Mouse (Mus musculus) heart, postnatal 4 days (tissue): ENCODE measurements around the gene Sidt1. TPM values are rescaled to one million over a fixed set of nuclear protein-coding genes. Genes with fewer than 3 reads are reported as not detected.

ENCODE experiments used
- DNase-seq: peaks from one replicate; pipeline ENCODE4 v3.0.0; 2021
- total RNA-seq, 2 experiments: library from RNA; stranded (reverse); gene quantifications; 2 replicates each; pipeline ENCODE4 v1.2.3; 2021

The Sidt1 gene
- under 1 TPM; 0.21 to 0.25 TPM for total RNA-seq

DNA sequence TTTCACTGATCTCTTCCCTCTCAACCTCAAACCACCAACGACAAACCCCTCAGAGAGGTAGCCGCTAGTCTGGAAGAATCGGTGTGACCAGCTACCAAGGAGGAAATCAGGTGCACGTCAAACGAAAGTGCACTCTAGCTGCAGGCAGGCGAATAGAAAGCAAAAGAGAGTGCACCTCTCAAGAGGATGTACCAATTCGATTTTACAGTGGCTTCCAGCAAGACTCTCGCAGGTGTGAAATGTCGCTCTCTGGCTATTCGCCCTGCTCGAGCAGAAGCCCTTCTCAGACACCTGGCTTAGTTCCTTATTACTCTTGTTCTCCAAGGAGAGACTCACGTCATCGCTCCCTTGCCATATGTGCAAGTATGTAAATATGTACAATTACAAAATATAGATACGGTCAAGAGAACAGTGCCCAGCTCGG lies at the start of gene Sidt1:
Gene Sidt1, minus strand, starts transcription at position 336 of the 424 bp plus-strand sequence.
- no peak for DNase-seq

DNA sequence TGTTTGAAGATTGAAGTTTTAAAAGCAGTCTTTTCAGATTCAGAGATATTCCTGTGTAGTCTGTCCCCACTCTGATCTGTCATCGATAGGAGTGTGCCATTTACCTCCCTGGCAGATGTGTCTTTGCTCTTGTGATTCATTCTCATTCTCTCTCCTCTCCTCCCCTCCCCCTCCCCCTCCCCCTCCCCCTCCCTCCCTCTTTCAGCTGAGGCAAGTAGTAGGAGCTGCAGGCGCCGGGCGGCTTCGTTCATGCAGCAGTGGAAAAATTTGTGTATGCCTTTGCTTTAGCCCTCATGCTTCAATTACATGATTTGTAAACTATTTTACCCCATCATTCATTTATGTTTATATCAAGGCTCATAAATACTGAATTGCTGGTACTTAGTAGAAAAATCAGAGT lies 48.6 kb upstream of the Sidt1 start:
- DNase-seq, result no peak

DNA sequence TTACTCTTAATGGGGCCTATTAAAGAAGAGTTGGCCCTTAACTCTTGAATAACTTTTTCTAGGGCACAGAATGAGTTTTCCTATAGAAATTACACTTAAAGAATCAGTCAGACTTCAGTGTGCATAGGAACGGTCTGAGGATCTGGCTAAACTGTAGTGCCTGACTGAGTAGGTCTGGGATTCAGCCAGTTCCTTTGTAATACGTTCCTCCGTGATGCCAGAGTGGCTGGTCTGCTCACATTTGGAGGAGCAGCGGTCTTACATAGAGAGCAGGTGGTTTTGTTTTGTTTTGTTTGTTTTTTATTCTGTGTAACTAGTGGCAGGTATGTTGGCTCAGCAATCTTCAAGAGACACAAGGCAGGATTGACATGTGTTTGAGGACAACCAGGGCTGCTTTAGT lies 47.0 kb upstream of the Sidt1 start:
- DNase-seq, result no peak

DNA sequence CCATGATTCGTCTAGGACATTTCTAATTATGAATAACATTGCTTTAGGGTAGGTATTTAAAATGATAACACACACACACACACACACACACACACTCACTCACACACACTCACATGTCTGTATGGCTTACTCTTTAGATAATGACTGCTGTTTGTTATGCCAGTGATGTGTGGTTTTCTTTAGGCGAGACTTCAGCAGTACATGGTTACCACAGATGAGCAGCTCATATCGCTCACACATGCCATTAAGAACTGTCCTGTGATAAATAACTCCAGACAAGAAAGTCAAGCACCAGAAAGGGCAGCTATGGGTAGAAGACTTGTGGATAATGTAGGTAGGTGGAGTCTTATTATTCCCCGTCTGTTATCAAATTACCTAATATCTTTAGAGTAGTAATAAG lies 42.5 kb upstream of the Sidt1 start:
- no peak for DNase-seq

DNA sequence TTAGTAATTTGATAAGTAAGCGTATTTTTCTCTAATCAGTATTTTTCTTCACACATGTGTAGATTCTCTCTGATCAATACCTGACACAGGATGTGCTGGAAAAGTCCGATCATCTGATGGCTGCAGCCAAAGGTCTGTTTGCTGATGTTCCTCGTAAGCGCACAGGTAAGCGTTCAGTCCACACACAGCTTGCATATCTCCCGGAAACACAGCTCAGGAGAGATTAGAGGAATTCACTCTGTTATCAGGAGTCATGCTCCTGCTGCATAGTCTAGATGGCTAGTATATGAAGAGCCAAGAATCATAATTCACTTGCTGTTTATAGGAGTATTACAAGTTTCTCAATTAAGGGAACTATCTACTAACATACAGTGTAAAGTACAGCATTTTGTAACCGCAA lies 32.5 kb upstream of the Sidt1 start:
- DNase-seq, result no peak

DNA sequence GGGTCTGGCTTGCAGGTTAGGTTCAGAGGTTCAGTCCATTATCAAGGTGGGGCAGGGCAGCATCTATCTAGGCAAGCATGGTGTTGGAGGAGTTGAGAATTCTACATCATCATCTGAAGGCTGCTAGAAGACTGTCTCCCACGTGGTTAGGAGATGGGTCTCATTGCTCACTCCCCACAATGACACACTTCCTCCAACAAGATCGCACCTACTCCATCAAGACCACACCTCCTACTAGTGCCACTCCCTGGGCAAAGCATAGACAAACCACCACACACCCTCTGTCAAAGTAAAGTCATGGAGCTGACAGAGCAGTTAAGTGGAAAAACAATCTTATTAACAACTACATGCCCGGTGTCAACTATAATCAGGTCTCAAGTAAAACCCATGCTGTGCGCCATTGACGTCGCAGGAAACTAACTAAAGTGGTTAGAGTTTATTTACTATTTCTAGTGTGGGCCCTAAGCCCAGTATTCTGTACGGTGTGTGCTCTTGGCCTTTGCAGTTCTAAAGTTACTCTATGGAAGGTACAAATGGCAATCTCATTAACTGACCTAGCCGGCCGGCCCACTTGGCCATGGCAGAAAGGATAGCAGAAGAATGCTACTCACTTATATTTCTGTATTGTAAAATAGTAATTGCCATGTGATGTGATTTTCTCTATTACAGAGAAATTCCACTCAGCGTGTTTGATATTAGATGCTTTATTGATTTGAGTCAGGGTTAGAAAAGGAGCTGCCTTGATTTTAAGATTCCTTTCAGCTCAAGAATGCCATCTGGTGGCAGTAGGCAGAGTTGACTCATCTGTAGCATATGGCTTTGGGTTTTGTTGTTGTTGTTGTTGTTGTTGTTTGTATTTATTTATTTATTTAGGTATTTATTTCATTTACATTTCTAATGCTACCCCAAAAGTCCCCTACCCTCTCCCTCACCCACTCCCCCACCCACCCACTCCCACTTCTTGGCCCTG lies 29.2 kb upstream of the Sidt1 start:
- DNase-seq, result peak; percentile 32

DNA sequence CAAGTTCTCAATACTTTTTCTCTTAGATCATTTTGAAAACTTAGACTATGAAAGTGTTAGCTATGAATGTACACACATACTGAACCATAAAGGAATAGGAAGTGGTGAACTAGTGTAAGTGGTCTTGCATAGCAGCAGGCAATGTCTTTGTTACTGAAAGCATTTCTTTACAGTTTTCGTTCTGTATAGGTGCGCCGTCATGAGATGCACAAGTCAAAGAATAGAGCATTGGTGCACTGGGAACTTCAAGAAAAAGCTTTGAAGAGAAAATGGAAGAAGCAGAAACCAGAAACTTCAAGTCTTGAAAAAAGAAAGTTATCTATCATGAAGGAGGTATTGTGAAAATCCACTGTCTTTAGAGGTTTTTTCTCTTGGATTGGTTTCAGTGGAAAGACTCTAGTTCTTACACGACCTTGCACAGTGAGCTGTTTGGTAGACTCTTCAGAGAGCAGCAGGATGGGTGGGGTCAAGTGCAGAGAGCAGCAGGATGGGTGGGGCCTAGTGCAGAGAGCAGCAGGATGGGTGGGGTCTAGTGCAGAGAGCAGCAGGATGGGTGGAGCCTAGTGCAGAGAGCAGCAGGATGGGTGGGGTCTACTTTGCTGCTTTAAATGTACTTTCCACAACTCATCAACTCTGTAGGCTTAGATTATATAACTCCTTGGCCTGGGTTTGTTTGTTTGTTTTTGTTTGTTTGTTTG lies 24.7 kb upstream of the Sidt1 start:
- peak; percentile 43 for DNase-seq

DNA sequence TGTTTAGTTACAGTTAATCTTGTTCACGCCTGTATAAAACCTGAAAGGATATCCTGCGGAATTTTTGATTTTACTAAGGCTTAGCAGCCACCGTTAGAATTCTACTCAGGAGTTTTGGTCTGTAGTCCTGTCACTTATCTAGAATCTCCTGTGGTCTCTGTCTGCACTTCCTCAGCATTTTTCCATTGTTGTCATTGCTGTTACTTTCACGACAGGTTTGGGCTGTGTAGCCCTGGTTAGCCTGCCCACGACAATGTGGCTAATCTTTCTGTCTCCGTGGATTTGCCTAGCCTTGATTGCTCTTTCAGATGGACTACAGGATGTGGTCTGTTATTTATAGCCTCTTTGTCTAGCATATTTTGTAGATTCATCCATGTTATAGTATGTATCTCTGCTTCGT lies 23.3 kb upstream of the Sidt1 start:
- DNase-seq, result no peak

DNA sequence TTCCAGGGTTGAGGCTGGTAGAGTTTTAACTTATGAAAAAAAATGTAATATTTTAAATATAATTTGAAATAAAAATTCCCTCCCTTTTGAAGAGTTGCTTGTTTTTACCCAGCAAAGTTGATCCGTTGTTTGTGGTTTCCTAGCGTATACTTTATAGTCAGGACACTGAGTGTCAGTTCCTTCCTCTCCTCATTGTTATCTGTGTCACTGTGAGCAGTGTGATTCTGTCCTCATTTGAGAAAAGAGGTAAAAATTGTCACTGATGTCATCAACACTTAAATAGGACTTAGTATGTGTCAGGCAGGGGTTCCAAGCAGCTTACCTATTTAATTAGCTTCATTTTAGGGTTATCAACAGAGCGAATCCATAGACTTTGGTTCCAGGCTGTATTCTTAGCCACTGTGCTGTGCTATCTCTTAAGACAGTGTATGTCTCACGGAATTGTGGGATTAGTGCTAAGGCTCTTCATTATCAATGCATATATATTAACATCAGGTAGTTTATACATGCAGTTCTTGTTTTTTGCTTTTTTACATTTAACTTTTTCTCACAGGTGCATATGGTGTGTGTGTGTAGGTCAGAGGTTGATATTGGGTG lies 16.9 kb upstream of the Sidt1 start:
- no peak for DNase-seq

DNA sequence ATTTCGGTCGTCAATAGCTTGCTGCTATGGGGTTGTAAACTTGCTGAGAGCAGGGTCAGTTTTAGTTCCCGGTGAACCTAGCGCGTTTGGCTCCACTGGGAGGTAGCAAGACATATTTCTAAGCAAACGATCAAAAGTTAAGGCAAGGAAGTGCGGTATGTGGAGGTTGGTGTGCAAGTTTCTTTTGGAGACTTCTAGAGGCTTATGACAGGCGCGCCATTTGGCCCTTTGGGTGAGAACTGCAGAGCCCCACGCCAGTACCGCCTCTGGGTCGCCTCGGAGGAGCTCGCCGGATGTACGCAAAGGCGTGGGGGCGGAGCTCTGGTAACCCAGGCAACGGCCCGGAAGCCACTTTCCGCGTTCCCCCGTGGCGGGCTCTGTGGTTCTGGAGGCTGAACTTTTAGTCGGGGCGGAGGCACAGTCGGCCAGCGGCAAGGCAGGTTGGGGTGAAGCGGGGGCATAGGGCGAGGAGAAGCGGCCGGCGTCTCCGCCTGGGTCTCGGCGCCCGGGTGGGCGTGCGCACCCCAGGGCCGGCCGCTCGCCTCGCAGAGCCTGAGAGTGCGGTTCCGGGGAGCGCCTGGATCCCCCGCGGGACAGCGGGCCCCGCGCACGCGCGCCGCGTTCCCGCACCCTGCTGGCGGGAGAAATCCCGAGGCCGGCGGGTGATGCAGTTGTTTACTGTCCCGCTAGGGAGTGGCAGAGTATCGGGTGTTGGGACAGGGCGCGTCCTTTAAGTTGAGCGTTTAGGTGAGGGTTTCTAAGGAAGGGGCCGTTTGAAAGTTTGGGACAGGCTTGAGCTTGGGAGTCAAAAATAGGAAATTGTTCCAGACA lies 14.3 kb upstream of the Sidt1 start, which contains the start of gene Spice1:
Gene Spice1, plus strand, starts transcription at position 51 of the 831 bp plus-strand sequence.
- peak; percentile 96 for DNase-seq

DNA sequence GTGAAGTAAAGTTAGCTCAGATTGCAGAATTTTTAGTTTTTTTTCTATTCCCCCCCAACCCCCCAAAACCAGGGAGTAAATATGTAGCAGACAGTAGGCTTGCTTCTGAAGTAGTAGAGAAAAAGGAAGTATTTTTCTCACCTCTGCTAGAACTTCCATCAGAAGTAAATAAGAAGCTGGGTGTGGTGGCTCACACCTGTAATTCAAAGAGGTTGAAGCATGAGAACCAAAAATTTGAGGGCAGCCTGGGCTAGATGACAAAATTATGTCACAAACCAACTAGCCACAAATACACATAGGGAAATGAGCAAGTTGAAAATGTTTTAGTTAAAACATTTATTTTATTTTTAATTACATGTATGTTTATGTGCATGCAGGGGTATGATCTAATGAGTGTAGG lies 4.5 kb upstream of the Sidt1 start:
- DNase-seq, result no peak

DNA sequence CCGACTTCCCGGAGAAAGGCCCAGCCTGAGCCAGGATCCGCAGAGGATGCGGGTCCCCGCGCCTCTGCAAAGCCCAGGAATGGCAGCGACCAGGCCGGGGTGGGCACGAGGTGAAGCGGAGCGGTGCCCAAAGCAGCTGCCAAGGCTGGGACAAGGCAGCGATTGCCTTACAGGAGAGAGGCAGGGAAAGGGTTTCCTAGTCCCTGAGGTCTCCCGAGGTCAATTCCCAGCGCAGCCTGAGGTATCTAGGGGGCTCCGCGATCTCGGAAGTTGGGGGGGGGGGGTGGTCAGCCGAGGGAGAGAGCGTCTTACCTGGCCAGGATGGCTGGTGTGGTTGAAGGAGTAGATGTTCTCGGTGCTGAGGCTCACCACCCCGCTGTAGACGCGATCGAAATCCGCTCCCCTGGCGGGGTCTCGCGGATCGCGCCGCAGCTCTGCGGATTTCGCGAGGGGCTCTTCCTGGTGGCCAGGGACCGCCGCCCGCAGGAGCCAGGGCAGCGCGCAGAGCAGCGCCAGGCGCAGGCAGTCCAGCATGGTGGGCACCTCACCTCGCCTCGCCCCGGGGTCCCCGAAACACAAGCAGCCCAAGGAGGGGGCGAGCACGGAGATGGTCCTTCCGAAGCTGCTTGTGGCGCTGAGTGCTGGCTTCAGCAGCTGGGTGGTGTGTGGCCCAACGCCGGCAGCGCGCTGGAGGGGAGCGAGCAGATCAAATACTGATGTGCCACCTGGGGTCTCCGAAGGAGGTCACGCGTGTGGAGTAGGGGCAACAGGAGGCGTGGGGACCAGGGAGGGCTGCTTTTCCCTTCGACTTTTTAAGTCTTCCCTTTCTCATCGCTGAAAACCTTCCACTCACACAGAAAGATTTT lies 768 bp downstream of the Sidt1 start:
- peak; percentile 24 for DNase-seq

DNA sequence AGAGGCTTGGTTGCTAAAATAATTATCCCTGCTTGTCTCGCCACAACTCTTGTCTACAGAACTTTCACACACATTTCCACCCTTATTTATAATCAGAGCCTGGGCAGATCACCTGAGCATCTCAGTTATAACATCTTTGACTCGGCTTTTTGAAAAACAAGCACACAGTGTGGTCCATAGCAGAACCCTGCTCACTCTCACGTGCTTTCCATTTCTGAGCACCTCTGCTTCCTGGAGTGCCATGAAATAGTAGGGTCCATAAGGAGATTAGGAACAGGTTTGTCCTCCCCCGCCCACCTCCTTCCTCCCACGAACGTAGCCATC lies 1.4 kb downstream of the Sidt1 start:
- DNase-seq, result no peak

DNA sequence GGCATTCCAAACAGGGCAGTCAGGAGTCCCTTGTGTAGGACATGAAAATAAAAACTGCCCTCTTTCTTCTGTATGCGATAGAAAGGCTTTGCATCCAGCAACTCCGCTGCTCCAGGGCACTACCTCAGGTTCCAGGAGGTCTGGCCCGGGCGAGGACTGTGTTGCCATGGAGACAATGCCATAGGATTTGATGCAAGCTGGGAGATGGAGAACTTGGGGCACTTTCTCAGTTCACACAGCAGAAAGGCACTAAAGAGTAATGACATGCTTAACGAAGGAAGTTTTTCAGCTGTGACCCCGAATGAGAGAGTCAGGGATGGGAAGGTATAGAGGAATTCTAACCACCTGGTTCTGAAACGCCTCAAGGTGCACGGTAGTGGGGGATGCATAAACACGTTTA lies 1.8 kb downstream of the Sidt1 start:
- no peak for DNase-seq

DNA sequence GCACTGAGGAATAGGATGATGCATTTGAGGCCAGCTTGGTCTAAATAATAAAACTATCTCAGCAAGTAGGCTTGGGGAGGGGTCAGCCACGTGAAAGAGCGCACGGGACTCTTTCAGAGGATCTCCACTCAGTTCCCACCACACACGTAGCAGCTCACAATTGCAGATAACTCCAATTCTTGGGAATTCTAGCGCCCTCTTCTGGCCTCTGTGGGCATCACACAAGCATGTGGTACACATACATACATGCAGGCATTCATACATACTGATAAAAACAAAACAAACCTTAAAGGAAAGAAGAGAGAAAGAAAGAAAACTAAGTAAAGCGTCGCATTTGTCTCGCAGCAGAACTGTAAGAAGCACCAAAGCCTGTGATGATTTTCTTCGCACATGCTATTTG lies 2.3 kb downstream of the Sidt1 start:
- no peak for DNase-seq

DNA sequence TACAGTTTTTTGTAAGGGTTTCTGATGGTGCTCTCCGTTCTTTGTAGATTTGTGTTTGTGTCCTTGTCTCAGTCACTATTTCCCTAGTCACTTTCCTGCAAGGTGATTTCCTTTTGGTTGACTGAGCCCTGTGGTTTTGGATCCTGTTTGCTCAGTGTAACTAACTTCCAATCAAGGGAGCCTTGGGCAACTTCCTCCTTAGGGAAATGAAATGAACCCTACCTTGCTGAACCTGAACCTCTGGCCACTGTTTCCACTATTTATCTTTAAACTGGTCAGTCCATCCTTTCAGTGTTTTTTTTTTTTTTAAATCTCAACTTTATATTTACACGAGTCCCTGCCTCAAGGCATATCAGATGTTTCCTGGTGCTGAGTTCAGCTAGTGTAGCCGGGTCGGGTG lies 4.4 kb downstream of the Sidt1 start:
- DNase-seq, result no peak

DNA sequence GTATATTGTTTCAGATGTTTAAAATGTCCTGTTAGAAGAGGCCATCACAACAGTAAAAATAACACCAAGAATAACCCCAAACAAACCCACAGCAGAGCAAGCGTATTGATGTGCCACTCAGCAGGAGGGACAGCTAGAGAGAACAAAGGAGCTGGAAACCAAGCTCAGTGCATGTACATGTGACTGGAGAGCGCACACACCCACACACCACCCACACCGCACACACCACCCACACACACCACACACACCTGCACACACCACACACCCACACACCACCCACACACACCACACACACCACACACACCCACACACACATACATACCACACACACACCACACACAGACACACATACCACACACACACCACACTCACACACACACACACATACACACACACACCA lies 12.8 kb downstream of the Sidt1 start:
- no peak for DNase-seq

DNA sequence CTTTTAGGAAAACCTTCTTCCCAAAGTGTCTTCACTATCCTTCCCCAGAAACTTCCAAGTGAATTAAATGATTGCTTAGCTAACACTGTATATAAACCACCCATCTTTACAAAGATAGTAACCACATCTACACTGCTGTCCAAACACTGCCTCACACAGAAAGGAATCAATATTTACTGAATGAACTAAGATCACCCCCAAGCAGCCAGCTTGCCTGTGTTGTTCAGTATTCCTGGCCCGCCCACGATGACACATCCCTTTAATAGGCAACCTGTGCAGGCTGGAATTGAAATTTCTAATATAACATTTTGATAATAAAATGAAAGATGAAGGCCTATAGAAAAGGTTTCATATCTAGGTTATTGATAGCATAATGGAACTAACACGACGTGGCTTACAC lies 16.6 kb downstream of the Sidt1 start:
- DNase-seq, result no peak

DNA sequence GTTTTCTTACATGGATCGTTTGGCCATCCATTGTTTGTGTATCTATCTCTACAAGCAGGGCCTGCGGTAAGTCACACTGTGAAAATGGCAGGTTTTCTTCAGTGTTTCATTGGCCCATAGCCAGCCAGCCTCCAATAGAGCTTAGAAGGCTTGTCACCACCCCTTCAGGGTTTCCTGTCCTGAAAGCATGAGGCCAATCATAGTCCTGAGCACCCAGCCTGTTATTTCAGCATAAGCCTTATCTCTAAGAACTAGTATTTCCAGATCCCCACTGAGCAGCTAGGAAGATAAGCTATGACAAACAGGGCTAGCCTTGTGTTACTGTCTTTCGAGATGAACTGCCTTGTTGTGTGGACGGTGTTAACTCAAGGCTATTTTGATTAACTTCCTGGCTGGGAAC lies 19.6 kb downstream of the Sidt1 start:
- DNase-seq, result peak; percentile 21

DNA sequence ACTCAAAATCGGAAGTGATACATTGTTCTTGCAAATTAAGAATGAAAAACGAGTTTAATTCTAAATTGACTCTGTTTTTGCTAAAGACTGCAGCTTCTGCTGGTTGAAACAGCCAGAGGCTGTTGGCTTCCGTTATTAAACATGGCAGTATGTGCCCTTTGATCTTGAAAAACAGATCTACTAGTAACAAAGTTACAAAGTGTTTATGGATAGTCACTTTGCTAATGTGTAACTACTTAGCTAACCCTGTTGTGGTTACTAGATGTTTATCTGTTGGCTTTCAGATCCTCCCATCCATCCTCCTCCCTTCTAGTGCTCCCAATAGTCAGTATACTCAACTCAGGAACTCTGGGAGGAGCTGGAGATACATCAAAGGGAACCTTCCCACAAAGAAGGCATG lies 27.4 kb downstream of the Sidt1 start:
- DNase-seq, result no peak

DNA sequence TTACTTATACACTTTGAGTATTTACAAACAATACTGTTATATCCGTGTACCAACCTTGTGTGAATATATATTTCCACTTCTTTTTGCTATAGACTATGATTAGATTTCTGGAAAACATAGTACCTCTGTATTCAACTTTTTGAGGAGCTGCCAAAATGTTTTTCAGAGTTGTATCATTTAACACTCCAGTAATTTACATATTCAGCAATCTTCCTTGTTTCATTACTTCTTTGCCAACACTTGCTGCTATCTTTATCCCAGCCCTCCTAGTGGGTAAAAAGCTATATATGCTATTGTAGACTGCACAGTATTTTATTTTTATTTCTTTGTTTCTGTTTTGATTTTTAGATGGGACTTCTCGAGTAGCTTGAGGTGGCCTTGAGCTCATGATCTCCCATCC lies 29.2 kb downstream of the Sidt1 start:
- DNase-seq, result no peak
